Comparison of ENCODE assay signal across 1 mouse cellular context in the genomic region with DNA sequence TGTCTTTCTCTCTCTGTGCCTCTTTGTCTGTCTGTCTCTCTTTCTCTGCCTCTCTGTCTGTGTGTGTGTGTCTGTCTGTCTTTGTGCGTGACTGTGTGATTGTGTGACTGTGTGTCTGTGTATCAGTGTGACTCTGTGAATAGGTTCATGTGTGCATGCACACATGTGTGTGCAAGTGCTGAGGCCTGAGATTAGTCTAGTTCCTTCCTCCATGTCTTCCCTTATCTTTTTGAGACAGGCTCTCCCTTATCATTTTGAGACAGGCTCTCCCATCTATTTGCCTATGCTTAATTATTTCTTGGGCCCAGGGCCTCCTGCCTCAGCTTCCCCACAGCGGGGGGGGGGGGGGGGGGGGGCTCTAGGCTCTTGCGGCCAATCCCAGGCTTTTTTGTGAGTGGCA.
TF ChIP-seq lines count a peak whose summit lies in the region.

No protein-coding gene starts in this region.

TF ChIP-seq in MEL, 35 proteins besides CTCF, POLR2A, EP300 and RAD21 (continued from another document):
- TF ChIP-seq MAX (IDR thresholded peaks at IDR 0.05; ENCODE audit: low read length) (no peak), MYB (IDR thresholded peaks at IDR 0.05; ENCODE audit: low read depth, low read length) (no peak), JUND (IDR thresholded peaks at IDR 0.05; ENCODE audit: low read depth, low read length) (no peak), NELFE (IDR thresholded peaks at IDR 0.05; ENCODE audit: low read depth, low read length) (no peak), ZC3H11A (IDR thresholded peaks at IDR 0.05; ENCODE audit: low read depth, low read length) (no peak), TBP (IDR thresholded peaks at IDR 0.05; ENCODE audit: low read depth, low read length) (no peak), TAL1 (IDR thresholded peaks at IDR 0.05; ENCODE audit: low read length) (no peak), ELF1 (IDR thresholded peaks at IDR 0.05; ENCODE audit: low read depth, low read length) (no peak), SMC3 (IDR thresholded peaks at IDR 0.05; ENCODE audit: low read depth, low read length) (no peak), NRF1 (IDR thresholded peaks at IDR 0.05; ENCODE audit: insufficient read depth, low read depth, low read length, poor library complexity, severe bottlenecking) (no peak), RCOR1 (IDR thresholded peaks at IDR 0.05; ENCODE audit: low read depth, low read length) (no peak)
